Mouse (Mus musculus): ENCODE results near the gene Ssh3. TPM values are rescaled to one million over a fixed set of nuclear protein-coding genes. Genes with fewer than 3 reads are reported as not detected.
A peak's percentile ranks its signal among the peaks of the same experiment; 100 is the strongest.

Gene Ssh3
- total RNA-seq, 2 experiments from 2014 or later = 2.6 to 4.4 TPM

- DNase-seq = no peak
- intact Hi-C loops (cut with DNase I; ENCODE audit: low total_unique reads) = no loop called here
Observed at GRCm38 (mm10) chr19:4298322-4299121, 29.5 kb upstream of the Ssh3 start.

- intact Hi-C loops (cut with DNase I; ENCODE audit: low total_unique reads) = no loop called here
- no peak for DNase-seq
Observed at GRCm38 (mm10) chr19:4297851-4298250, 28.9 kb upstream of the Ssh3 start.

- intact Hi-C loops (cut with DNase I; ENCODE audit: low total_unique reads) = no loop called here
- no peak for DNase-seq
Observed at GRCm38 (mm10) chr19:4296611-4297010, 27.6 kb upstream of the Ssh3 start.

GRCm38 (mm10) chr19:4295391-4295790 is 26.4 kb upstream of the Ssh3 start:
- intact Hi-C loops (cut with DNase I; ENCODE audit: low total_unique reads) = no loop called here
- no peak for DNase-seq

GRCm38 (mm10) chr19:4294381-4295097 is 25.6 kb upstream of the Ssh3 start:
- intact Hi-C loops (cut with DNase I; ENCODE audit: low total_unique reads) = no loop called here
- peak; percentile 56 for DNase-seq

- no peak for DNase-seq
- intact Hi-C loops (cut with DNase I; ENCODE audit: low total_unique reads) = no loop called here
Observed at GRCm38 (mm10) chr19:4291161-4291560, 22.2 kb upstream of the Ssh3 start.

- no peak for DNase-seq
- intact Hi-C loops (cut with DNase I; ENCODE audit: low total_unique reads) = no loop called here
Observed at GRCm38 (mm10) chr19:4290749-4291148, 21.8 kb upstream of the Ssh3 start.

GRCm38 (mm10) chr19:4283653-4284052 is 14.7 kb upstream of the Ssh3 start:
- DNase-seq = no peak
- intact Hi-C loops (cut with DNase I; ENCODE audit: low total_unique reads) = no loop called here

GRCm38 (mm10) chr19:4282898-4283553 is 14.0 kb upstream of the Ssh3 start, which contains the start of gene Ankrd13d:
Gene Ankrd13d (minus strand): TSS chr19:4283137.
- DNase-seq = peak; percentile 77
- intact Hi-C loops (cut with DNase I; ENCODE audit: low total_unique reads) = no loop called here

GRCm38 (mm10) chr19:4280425-4280824 is 11.4 kb upstream of the Ssh3 start:
- DNase-seq = no peak
- intact Hi-C loops (cut with DNase I; ENCODE audit: low total_unique reads) = no loop called here

GRCm38 (mm10) chr19:4279487-4279886 is 10.5 kb upstream of the Ssh3 start:
- intact Hi-C loops (cut with DNase I; ENCODE audit: low total_unique reads) = no loop called here
- DNase-seq = no peak

- DNase-seq = no peak
- intact Hi-C loops (cut with DNase I; ENCODE audit: low total_unique reads) = no loop called here
Observed at GRCm38 (mm10) chr19:4270972-4271371, 2.0 kb upstream of the Ssh3 start.

GRCm38 (mm10) chr19:4270187-4270586 is 1.2 kb upstream of the Ssh3 start:
- no peak for DNase-seq
- intact Hi-C loops (cut with DNase I; ENCODE audit: low total_unique reads) = no loop called here

- intact Hi-C loops (cut with DNase I; ENCODE audit: low total_unique reads) = loop anchor here (10.0 kb wide), 1 partner anchor 149 kb away; no protein-coding TSS in a partner anchor
- DNase-seq = no peak
Observed at GRCm38 (mm10) chr19:4265956-4266355, 3.0 kb downstream of the Ssh3 start.

- no peak for DNase-seq
- intact Hi-C loops (cut with DNase I; ENCODE audit: low total_unique reads) = loop anchor here (10.0 kb wide), 1 partner anchor 151 kb away; no protein-coding TSS in a partner anchor
Observed at GRCm38 (mm10) chr19:4264171-4264780, 4.7 kb downstream of the Ssh3 start.

GRCm38 (mm10) chr19:4263702-4264101 is 5.3 kb downstream of the Ssh3 start:
- intact Hi-C loops (cut with DNase I; ENCODE audit: low total_unique reads) = loop anchor here (10.0 kb wide), 1 partner anchor 151 kb away; no protein-coding TSS in a partner anchor
- no peak for DNase-seq

GRCm38 (mm10) chr19:4262756-4263155 is 6.2 kb downstream of the Ssh3 start:
- intact Hi-C loops (cut with DNase I; ENCODE audit: low total_unique reads) = loop anchor here (10.0 kb wide), 1 partner anchor 152 kb away; no protein-coding TSS in a partner anchor
- no peak for DNase-seq

- intact Hi-C loops (cut with DNase I; ENCODE audit: low total_unique reads) = loop anchor here (2.0 to 10.0 kb wide), 2 partner anchors 48 to 154 kb away; no protein-coding TSS in a partner anchor
- DNase-seq = no peak
Observed at GRCm38 (mm10) chr19:4261038-4261698, 7.8 kb downstream of the Ssh3 start.

GRCm38 (mm10) chr19:4257897-4258252 is 11.1 kb downstream of the Ssh3 start:
- no peak for DNase-seq
- intact Hi-C loops (cut with DNase I; ENCODE audit: low total_unique reads) = no loop called here

Data from gastrocnemius, postnatal 14 days (tissue).